Mouse (Mus musculus): ENCODE measurements around the gene Hmces. TPM values are rescaled to one million over a fixed set of nuclear protein-coding genes. Genes with fewer than 3 reads are reported as not detected.

Hmces gene
- polyA plus RNA-seq (2015; fragmentation: Illumina TruSeq; extraction: RNeasy Lipid Tissue Mini Kit (QIAGEN cat#74804); ENCODE audit: insufficient read depth, low read depth, low replicate concordance) = 7.3 TPM

DNA sequence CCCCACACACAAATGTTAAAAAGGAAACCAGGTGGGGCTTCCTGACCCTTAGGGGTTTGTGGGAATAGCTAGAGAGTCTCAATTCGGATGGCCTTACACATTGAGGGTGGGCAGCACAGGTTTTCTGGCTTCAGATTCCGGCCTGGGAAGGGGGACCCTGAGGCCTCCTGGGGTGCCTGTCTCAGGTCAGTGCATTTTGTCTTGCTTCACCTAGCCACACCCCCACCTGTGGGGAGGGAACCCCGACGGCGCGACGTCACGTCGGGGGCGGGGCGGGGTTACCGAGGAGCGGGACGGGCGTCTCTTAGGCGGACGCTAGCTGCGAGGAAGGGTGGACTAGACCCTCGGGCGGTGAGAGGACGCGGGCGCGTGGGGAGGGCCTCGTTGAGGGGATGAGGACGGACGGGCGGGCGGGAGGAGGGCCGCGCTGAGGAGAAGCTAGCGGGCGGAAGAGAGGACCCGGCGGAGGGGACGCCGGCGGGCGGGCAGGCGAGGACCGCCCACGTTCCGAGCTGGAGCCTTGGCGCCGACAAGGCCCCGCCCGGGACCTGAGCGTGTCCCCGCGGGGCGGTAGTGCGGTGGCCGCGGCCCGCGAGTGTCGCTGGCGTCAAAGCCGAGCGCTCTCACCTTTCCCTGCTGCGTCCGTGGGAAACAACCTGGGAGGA is at the start of gene Hmces:
Hmces (plus strand) TSS at position 275 of the 665 bp plus-strand sequence.

DNA sequence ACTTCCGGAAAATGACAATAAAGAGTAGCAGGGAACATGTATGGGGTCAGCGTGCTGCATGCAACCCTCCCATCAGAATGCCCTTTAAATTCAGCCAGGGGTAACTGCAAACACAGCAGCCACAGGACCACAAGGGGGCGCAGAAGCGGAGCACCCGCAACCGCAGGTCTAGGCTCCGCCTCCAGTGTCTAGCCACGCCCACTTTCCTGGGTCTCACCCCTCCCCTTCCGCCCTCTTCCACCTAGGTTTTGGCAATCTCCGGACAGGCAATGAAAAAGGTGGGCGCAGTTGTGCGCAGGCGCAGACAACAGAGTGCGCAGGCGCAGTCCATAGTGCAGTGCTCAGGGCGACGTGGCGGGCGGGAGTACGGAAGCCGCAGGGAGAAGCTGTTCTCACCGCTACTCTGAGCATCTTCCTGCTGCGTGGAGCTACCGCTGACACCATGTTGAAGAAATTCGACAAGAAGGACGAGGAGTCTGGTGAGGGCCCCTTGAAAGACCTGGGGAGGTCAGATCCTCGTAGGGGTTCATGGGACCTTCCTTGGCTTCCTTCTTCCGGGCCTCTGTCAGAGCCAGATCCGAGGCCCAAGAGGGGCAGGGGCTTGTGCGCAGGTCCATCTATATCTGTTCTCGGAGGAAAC is 26.0 kb upstream of the Hmces start, which contains the start of gene Copg1:
Copg1 (plus strand) TSS at position 221 of the 640 bp plus-strand sequence.

GRCm38 (mm10) chr6:87981547-87982256 is 68.0 kb downstream of the Hmces start, which contains the start of gene H1fx:
Gene H1fx, minus strand, starts transcription at chr6:87981637.

Other genes with a start within 250 kb of the Hmces start
- 1.2 TPM for gene Aplf, start 241.7 kb upstream of the Hmces start, polyA plus RNA-seq (2015; fragmentation: Illumina TruSeq; extraction: RNeasy Lipid Tissue Mini Kit (QIAGEN cat#74804); ENCODE audit: insufficient read depth, low read depth, low replicate concordance)
- gene Efcc1, start 183.1 kb upstream of the Hmces start, polyA plus RNA-seq (2015; fragmentation: Illumina TruSeq; extraction: RNeasy Lipid Tissue Mini Kit (QIAGEN cat#74804); ENCODE audit: insufficient read depth, low read depth, low replicate concordance) = 1.2 TPM
- not detected for gene Gp9, start 135.9 kb upstream of the Hmces start, polyA plus RNA-seq (2015; fragmentation: Illumina TruSeq; extraction: RNeasy Lipid Tissue Mini Kit (QIAGEN cat#74804); ENCODE audit: insufficient read depth, low read depth, low replicate concordance)
- gene Rab43, start 101.8 kb upstream of the Hmces start, polyA plus RNA-seq (2015; fragmentation: Illumina TruSeq; extraction: RNeasy Lipid Tissue Mini Kit (QIAGEN cat#74804); ENCODE audit: insufficient read depth, low read depth, low replicate concordance) = 4.3 TPM
- 0.72 TPM for gene Gm45140, start 78.1 kb upstream of the Hmces start, polyA plus RNA-seq (2015; fragmentation: Illumina TruSeq; extraction: RNeasy Lipid Tissue Mini Kit (QIAGEN cat#74804); ENCODE audit: insufficient read depth, low read depth, low replicate concordance)
- gene Isy1, start 75.1 kb upstream of the Hmces start, polyA plus RNA-seq (2015; fragmentation: Illumina TruSeq; extraction: RNeasy Lipid Tissue Mini Kit (QIAGEN cat#74804); ENCODE audit: insufficient read depth, low read depth, low replicate concordance) = 3.9 TPM
- 82.7 TPM for gene Cnbp, start 62.8 kb upstream of the Hmces start, polyA plus RNA-seq (2015; fragmentation: Illumina TruSeq; extraction: RNeasy Lipid Tissue Mini Kit (QIAGEN cat#74804); ENCODE audit: insufficient read depth, low read depth, low replicate concordance)
- 33.3 TPM for gene Copg1, start 26.1 kb upstream of the Hmces start, polyA plus RNA-seq (2015; fragmentation: Illumina TruSeq; extraction: RNeasy Lipid Tissue Mini Kit (QIAGEN cat#74804); ENCODE audit: insufficient read depth, low read depth, low replicate concordance)
- gene H1fx, start 67.7 kb downstream of the Hmces start, polyA plus RNA-seq (2015; fragmentation: Illumina TruSeq; extraction: RNeasy Lipid Tissue Mini Kit (QIAGEN cat#74804); ENCODE audit: insufficient read depth, low read depth, low replicate concordance) = not detected
- 53.5 TPM for gene Rab7, start 131.3 kb downstream of the Hmces start, polyA plus RNA-seq (2015; fragmentation: Illumina TruSeq; extraction: RNeasy Lipid Tissue Mini Kit (QIAGEN cat#74804); ENCODE audit: insufficient read depth, low read depth, low replicate concordance)
- 44.7 TPM for gene Rpn1, start 170.5 kb downstream of the Hmces start, polyA plus RNA-seq (2015; fragmentation: Illumina TruSeq; extraction: RNeasy Lipid Tissue Mini Kit (QIAGEN cat#74804); ENCODE audit: insufficient read depth, low read depth, low replicate concordance)